Mouse (Mus musculus): Measurements from ENCODE around the gene Syngr4. TPM values are rescaled to one million over a fixed set of nuclear protein-coding genes. Genes with fewer than 3 reads are reported as not detected.

The Syngr4 gene
- total RNA-seq, 2 experiments from 2014 or later, result not detected

Other genes with a start within 250 kb of the Syngr4 start
- under 1 TPM; 0.47 to 0.78 TPM for gene Fut2, start 230.3 kb downstream of the Syngr4 start, total RNA-seq (2021)
- gene Ntn5, start 212.7 kb downstream of the Syngr4 start, total RNA-seq (2021), result under 1 TPM; 0.14 to 0.29 TPM
- under 1 TPM in 1 of 2 experiments, not detected in 1; 0.16 TPM for gene Sec1, start 202.3 kb downstream of the Syngr4 start, total RNA-seq (2021)
- 1 to 10 TPM; 2.5 to 3.8 TPM for gene Car11, start 196.9 kb downstream of the Syngr4 start, total RNA-seq (2021)
- gene Dbp, start 191.6 kb downstream of the Syngr4 start, total RNA-seq (2021), result 100 to 1,000 TPM in 1 of 2 experiments, 10 to 100 TPM in 1; 13.6 to 153 TPM
- 100 to 1,000 TPM; 507 to 553 TPM for gene Rpl18, start 181.3 kb downstream of the Syngr4 start, total RNA-seq (2021)
- gene Sphk2, start 178.7 kb downstream of the Syngr4 start, total RNA-seq (2021), result 10 to 100 TPM; 15.8 to 16.7 TPM
- gene Fam83e, start 175.5 kb downstream of the Syngr4 start, total RNA-seq (2021), result under 1 TPM; 0.20 to 0.34 TPM
- not detected for gene Spaca4, start 170.9 kb downstream of the Syngr4 start, total RNA-seq (2021)
- gene Lmtk3, start 113.0 kb downstream of the Syngr4 start, total RNA-seq (2021), result under 1 TPM in 1 of 2 experiments, not detected in 1; 0.14 TPM
- gene Sult2b1, start 112.0 kb downstream of the Syngr4 start, total RNA-seq (2021), result not detected
- 10 to 100 TPM; 63.2 to 65.5 TPM for gene Cyth2, start 82.1 kb downstream of the Syngr4 start, total RNA-seq (2021)
- under 1 TPM; 0.55 to 0.70 TPM for gene Kcnj14, start 71.9 kb downstream of the Syngr4 start, total RNA-seq (2021)
- 10 to 100 TPM in 1 of 2 experiments, 1 to 10 TPM in 1; 10.0 to 11.2 TPM for gene Grwd1, start 65.8 kb downstream of the Syngr4 start, total RNA-seq (2021)
- 100 to 1,000 TPM in 1 of 2 experiments, 10 to 100 TPM in 1; 97.5 to 114 TPM for gene Kdelr1, start 23.9 kb downstream of the Syngr4 start, total RNA-seq (2021)
- gene Grin2d, start 18.3 kb downstream of the Syngr4 start, total RNA-seq (2021), result under 1 TPM; 0.36 to 0.49 TPM
- 100 to 1,000 TPM; 102 to 105 TPM for gene Tmem143, start 227 bp upstream of the Syngr4 start, total RNA-seq (2021)
- 10 to 100 TPM; 20.9 to 28.7 TPM for gene Emp3, start 24.7 kb upstream of the Syngr4 start, total RNA-seq (2021)
- under 1 TPM; 0.68 to 0.75 TPM for gene Ccdc114, start 27.4 kb upstream of the Syngr4 start, total RNA-seq (2021)
- not detected for gene Abcc6, start 133.6 kb upstream of the Syngr4 start, total RNA-seq (2021)
- 10 to 100 TPM; 77.4 to 78.0 TPM for gene Nomo1, start 137.0 kb upstream of the Syngr4 start, total RNA-seq (2021)
- gene Kcnj11, start 204.1 kb upstream of the Syngr4 start, total RNA-seq (2021), result 10 to 100 TPM; 84.5 to 97.5 TPM